Mouse (Mus musculus) effector memory CD4-positive, alpha-beta T cell, adult 7 months (primary cell): ENCODE data around the gene Rrad. TPM values are rescaled to one million over a fixed set of nuclear protein-coding genes. Genes with fewer than 3 reads are reported as not detected.

ENCODE experiments used
- polyA plus RNA-seq: library from polyadenylated mRNA; unstranded; fragments of 100-300 nt; shearing (Covaris generic); gene quantifications from one replicate; pipeline ENCODE4 v1.2.1, GENCODE M21; 2017

Gene Rrad
- polyA plus RNA-seq, result 237 TPM

DNA sequence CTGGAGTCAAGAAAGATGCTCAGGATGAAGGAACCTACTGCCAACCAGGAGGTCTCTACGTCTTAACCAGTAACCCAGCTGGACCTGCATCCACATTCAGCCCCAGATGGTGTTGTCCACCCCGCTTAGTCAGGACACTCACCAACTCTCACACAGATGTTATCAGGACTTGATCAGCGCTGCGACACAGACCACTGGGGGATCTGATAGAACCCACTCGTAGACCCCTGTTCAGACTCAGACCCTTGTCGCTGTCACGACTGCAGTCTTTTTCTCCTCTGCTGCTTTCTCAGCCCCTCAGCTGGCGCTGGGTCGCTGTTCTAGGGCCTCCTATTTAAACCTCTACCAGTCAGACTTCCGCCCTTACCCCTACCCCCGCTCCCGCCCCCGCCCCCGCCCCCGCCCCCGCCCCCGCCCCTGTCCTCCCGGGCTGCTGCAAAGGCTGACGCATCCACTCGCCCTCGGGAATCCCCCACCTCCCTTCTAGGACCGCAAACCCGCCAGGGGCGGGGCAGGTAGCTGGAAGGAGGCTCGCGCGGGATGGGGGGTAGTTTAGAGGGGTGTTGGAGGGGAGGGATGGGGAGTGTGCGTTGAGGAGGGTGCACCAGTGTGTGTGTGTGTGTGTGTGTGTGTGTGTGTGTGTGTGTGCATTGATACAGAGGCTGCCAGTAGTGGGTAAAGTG is at the start of gene Rrad:
TSS of gene Rrad (minus strand) at position 347 of the 683 bp plus-strand sequence.

DNA sequence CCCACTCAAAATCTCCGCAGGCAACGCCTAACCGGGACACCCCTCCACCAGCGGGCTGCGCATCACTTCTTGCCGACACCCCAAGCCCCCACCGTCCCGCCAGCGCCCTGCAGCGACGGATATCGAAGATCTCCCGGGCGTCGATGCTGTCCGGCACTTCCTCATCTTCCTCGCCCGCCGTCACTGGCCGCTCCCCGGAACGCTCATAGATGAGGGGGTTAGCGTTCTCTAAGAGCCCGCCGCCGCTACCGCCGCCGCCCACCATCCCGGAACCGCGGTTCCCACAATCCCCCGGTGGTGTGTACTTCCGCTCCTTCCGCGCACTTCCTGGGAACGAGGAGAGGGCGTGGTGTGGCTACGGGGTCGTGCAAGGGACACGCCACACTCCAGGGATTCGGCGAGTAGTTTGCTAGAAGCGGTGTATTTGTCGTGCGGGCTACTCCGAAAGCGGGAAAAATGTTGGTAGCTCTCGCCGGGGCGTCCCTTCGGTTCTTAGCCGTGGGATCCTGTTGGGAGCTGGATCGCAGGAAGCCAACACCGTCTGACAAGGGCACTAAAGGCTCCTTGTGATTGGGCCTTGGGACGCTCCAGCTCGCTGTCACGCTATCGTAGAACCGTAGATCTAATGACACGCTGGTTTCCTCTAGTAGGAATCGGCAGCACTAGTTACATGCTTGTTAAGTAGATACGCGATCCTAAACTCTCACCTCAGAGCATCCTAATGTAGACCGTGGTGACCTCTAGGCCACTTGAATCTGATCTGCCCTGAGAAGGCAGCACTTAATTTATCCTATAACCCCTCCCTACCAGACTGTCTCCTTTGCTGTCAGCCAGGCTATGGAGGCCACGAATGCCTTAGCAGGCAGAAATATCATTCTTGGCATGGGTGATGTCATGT is 10.5 kb upstream of the Rrad start, which contains the start of gene Ciao2b:
TSS of gene Ciao2b (minus strand) at position 540 of the 898 bp plus-strand sequence.

DNA sequence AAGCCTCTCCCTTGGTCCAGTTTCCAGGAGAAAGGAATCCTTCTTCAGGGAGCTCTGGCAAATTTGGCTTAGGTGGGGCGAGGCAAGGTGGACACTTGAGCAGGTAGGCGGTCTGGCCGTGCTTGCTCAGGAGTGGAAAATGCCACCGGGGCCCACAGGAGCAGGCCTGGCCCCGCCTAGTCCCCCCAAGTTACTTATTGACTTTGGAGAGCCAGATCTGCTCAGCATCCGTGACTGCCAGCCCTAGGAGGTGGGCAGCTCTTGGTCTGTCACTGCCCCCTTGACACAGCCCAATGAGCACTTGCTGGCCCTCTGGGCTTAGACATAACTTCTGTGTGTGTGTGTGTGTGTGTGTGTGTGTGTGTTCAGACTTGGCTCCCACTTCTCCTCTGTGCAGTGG is 7.0 kb downstream of the Rrad start, which contains the start of gene Cdh16:
TSS of gene Cdh16 (minus strand) at position 236 of the 400 bp plus-strand sequence.

GRCm38 (mm10) chr8:104591133-104591834 is 39.8 kb downstream of the Rrad start, which contains the start of gene Pdp2:
Gene Pdp2, plus strand, starts transcription at chr8:104591451.

Other genes with a start within 250 kb of the Rrad start
- 0.87 TPM for gene Cmtm4, start 235.5 kb downstream of the Rrad start, polyA plus RNA-seq
- gene Dync1li2, start 188.3 kb downstream of the Rrad start, polyA plus RNA-seq, result 50.4 TPM
- 0.49 TPM for gene Terb1, start 121.4 kb downstream of the Rrad start, polyA plus RNA-seq
- 77.4 TPM for gene Nae1, start 96.7 kb downstream of the Rrad start, polyA plus RNA-seq
- 4.0 TPM for gene Car7, start 96.6 kb downstream of the Rrad start, polyA plus RNA-seq
- 4.5 TPM for gene Pdp2, start 39.9 kb downstream of the Rrad start, polyA plus RNA-seq
- not detected for gene Cdh16, start 6.9 kb downstream of the Rrad start, polyA plus RNA-seq
- 170 TPM for gene Ciao2b, start 10.6 kb upstream of the Rrad start, polyA plus RNA-seq
- gene Ces2a, start 102.7 kb upstream of the Rrad start, polyA plus RNA-seq, result not detected
- not detected for gene Ces2b, start 200.2 kb upstream of the Rrad start, polyA plus RNA-seq
- gene Ces2c, start 215.7 kb upstream of the Rrad start, polyA plus RNA-seq, result 5.9 TPM